Mouse (Mus musculus): Measurements from ENCODE around the gene Man2a1. TPM values are rescaled to one million over a fixed set of nuclear protein-coding genes. Genes with fewer than 3 reads are reported as not detected.

The Man2a1 gene
- polyA plus RNA-seq, 1 experiment = 21.3 TPM

- DNase-seq = no peak
- H3K36me3 ChIP-seq (ENCODE audit: control insufficient read depth, insufficient read depth, low read length) = no peaks in the 10 kb centered on the region
- no peak for TF ChIP-seq POLR2A (IDR thresholded peaks at IDR 0.05; ENCODE audit: control insufficient read depth, extremely low read depth, insufficient read depth, low read length, poor library complexity)
- TF ChIP-seq CTCF (IDR thresholded peaks at IDR 0.05; ENCODE audit: borderline replicate concordance, control insufficient read depth, extremely low read depth, insufficient read depth, low read length, poor library complexity) = no peak
- H3K27me3 ChIP-seq (ENCODE audit: control insufficient read depth, insufficient read depth, low read length) = no peaks in the 10 kb centered on the region
- no peak overlapping the region for H3K4me3 ChIP-seq (ENCODE audit: control insufficient read depth, insufficient read depth, low read length)
- no peaks in the 10 kb centered on the region for H3K4me1 ChIP-seq (replicated peaks; ENCODE audit: control insufficient read depth, insufficient read depth, low read length)
- WGBS = 97% methylated on average over 13 of the region's 13 CpGs
- H3K27ac ChIP-seq (ENCODE audit: control insufficient read depth, insufficient read depth, low read length) = no peak overlapping the region
Measured at GRCm38 (mm10) chr17:64788301-64788700, 187.8 kb downstream of the Man2a1 start.

GRCm38 (mm10) chr17:64789175-64789574 is 188.6 kb downstream of the Man2a1 start:
- no peak for TF ChIP-seq CTCF (IDR thresholded peaks at IDR 0.05; ENCODE audit: borderline replicate concordance, control insufficient read depth, extremely low read depth, insufficient read depth, low read length, poor library complexity)
- TF ChIP-seq POLR2A (IDR thresholded peaks at IDR 0.05; ENCODE audit: control insufficient read depth, extremely low read depth, insufficient read depth, low read length, poor library complexity) = no peak
- 92% methylated on average over 3 of the region's 3 CpGs for WGBS
- no peaks in the 10 kb centered on the region for H3K36me3 ChIP-seq (ENCODE audit: control insufficient read depth, insufficient read depth, low read length)

GRCm38 (mm10) chr17:64792076-64792475 is 191.5 kb downstream of the Man2a1 start:
- no peak overlapping the region for H3K27ac ChIP-seq (ENCODE audit: control insufficient read depth, insufficient read depth, low read length)
- no peaks in the 10 kb centered on the region for H3K27me3 ChIP-seq (ENCODE audit: control insufficient read depth, insufficient read depth, low read length)
- no peak for TF ChIP-seq POLR2A (IDR thresholded peaks at IDR 0.05; ENCODE audit: control insufficient read depth, extremely low read depth, insufficient read depth, low read length, poor library complexity)
- H3K36me3 ChIP-seq (ENCODE audit: control insufficient read depth, insufficient read depth, low read length) = no peaks in the 10 kb centered on the region
- DNase-seq = no peak
- no peaks in the 10 kb centered on the region for H3K4me1 ChIP-seq (replicated peaks; ENCODE audit: control insufficient read depth, insufficient read depth, low read length)
- no peak overlapping the region for H3K4me3 ChIP-seq (ENCODE audit: control insufficient read depth, insufficient read depth, low read length)
- WGBS = 98% methylated on average over 3 of the region's 3 CpGs

More at GRCm38 (mm10) chr17:64789175-64789574, 188.6 kb downstream of the Man2a1 start:
- no peak for DNase-seq
- no peaks in the 10 kb centered on the region for H3K4me1 ChIP-seq (replicated peaks; ENCODE audit: control insufficient read depth, insufficient read depth, low read length)
- H3K27ac ChIP-seq (ENCODE audit: control insufficient read depth, insufficient read depth, low read length) = no peak overlapping the region
- H3K27me3 ChIP-seq (ENCODE audit: control insufficient read depth, insufficient read depth, low read length) = no peaks in the 10 kb centered on the region
- H3K4me3 ChIP-seq (ENCODE audit: control insufficient read depth, insufficient read depth, low read length) = no peak overlapping the region

GRCm38 (mm10) chr17:64792623-64793022 is 192.1 kb downstream of the Man2a1 start:
- no peak for TF ChIP-seq POLR2A (IDR thresholded peaks at IDR 0.05; ENCODE audit: control insufficient read depth, extremely low read depth, insufficient read depth, low read length, poor library complexity)
- TF ChIP-seq CTCF (IDR thresholded peaks at IDR 0.05; ENCODE audit: borderline replicate concordance, control insufficient read depth, extremely low read depth, insufficient read depth, low read length, poor library complexity) = no peak
- Histone ChIP-seq H3K27ac (ENCODE audit: control insufficient read depth, insufficient read depth, low read length) (no peak overlapping the region), H3K4me1 (replicated peaks; ENCODE audit: control insufficient read depth, insufficient read depth, low read length) (no peaks in the 10 kb centered on the region), H3K27me3 (ENCODE audit: control insufficient read depth, insufficient read depth, low read length) (no peaks in the 10 kb centered on the region), H3K36me3 (ENCODE audit: control insufficient read depth, insufficient read depth, low read length) (no peaks in the 10 kb centered on the region), H3K4me3 (ENCODE audit: control insufficient read depth, insufficient read depth, low read length) (no peak overlapping the region)
- no peak for DNase-seq
- WGBS = 90% methylated on average over 5 of the region's 5 CpGs

- no peaks in the 10 kb centered on the region for H3K27me3 ChIP-seq (ENCODE audit: control insufficient read depth, insufficient read depth, low read length)
- DNase-seq = no peak
- no peaks in the 10 kb centered on the region for H3K36me3 ChIP-seq (ENCODE audit: control insufficient read depth, insufficient read depth, low read length)
- no peak overlapping the region for H3K4me3 ChIP-seq (ENCODE audit: control insufficient read depth, insufficient read depth, low read length)
- H3K4me1 ChIP-seq (replicated peaks; ENCODE audit: control insufficient read depth, insufficient read depth, low read length) = no peaks in the 10 kb centered on the region
- no peak overlapping the region for H3K27ac ChIP-seq (ENCODE audit: control insufficient read depth, insufficient read depth, low read length)
- TF ChIP-seq POLR2A (IDR thresholded peaks at IDR 0.05; ENCODE audit: control insufficient read depth, extremely low read depth, insufficient read depth, low read length, poor library complexity) = no peak
- no peak for TF ChIP-seq CTCF (IDR thresholded peaks at IDR 0.05; ENCODE audit: borderline replicate concordance, control insufficient read depth, extremely low read depth, insufficient read depth, low read length, poor library complexity)
- whole genome bisulfite sequencing = 81% methylated on average over 11 of the region's 11 CpGs
Measured at GRCm38 (mm10) chr17:64802168-64802955, 201.8 kb downstream of the Man2a1 start.

- no peak for TF ChIP-seq POLR2A (IDR thresholded peaks at IDR 0.05; ENCODE audit: control insufficient read depth, extremely low read depth, insufficient read depth, low read length, poor library complexity)
- no peak for TF ChIP-seq CTCF (IDR thresholded peaks at IDR 0.05; ENCODE audit: borderline replicate concordance, control insufficient read depth, extremely low read depth, insufficient read depth, low read length, poor library complexity)
- no peak for DNase-seq
- Histone ChIP-seq H3K27me3 (ENCODE audit: control insufficient read depth, insufficient read depth, low read length) (no peaks in the 10 kb centered on the region), H3K4me3 (ENCODE audit: control insufficient read depth, insufficient read depth, low read length) (no peak overlapping the region), H3K36me3 (ENCODE audit: control insufficient read depth, insufficient read depth, low read length) (no peaks in the 10 kb centered on the region), H3K27ac (ENCODE audit: control insufficient read depth, insufficient read depth, low read length) (no peak overlapping the region), H3K4me1 (replicated peaks; ENCODE audit: control insufficient read depth, insufficient read depth, low read length) (no peaks in the 10 kb centered on the region)
- WGBS = 87% methylated on average over 7 of the region's 7 CpGs
Measured at GRCm38 (mm10) chr17:64802956-64803275, 202.4 kb downstream of the Man2a1 start.

Other genes starting within 250 kb of the Man2a1 start
- gene 4930583I09Rik, start 235.3 kb downstream of the Man2a1 start, polyA plus RNA-seq (2012; rRNA removed) = not detected in 2 replicates